Mouse (Mus musculus): Measurements from ENCODE around the gene Lilrb4a. TPM values are rescaled to one million over a fixed set of nuclear protein-coding genes. Genes with fewer than 3 reads are reported as not detected.

The Lilrb4a gene
- polyA plus RNA-seq, 1 experiment = 3.4 TPM

GRCm38 (mm10) chr10:51520021-51520420 is 29.3 kb downstream of the Lilrb4a start:
- no peaks in the 10 kb centered on the region; the same call in 1 of the 2 replicates for H3K4me1 ChIP-seq (replicated peaks; ENCODE audit: control insufficient read depth, insufficient read depth, low read length)
- H3K27ac ChIP-seq (ENCODE audit: control insufficient read depth, insufficient read depth, low read length) = no peak overlapping the region
- TF ChIP-seq POLR2A (IDR thresholded peaks at IDR 0.05; ENCODE audit: control insufficient read depth, extremely low read depth, insufficient read depth, low read length, poor library complexity) (no peak), CTCF (IDR thresholded peaks at IDR 0.05; ENCODE audit: borderline replicate concordance, control insufficient read depth, extremely low read depth, insufficient read depth, low read length, poor library complexity) (no peak)
- no peaks in the 10 kb centered on the region for H3K27me3 ChIP-seq (ENCODE audit: control insufficient read depth, insufficient read depth, low read length)
- H3K4me3 ChIP-seq (ENCODE audit: control insufficient read depth, insufficient read depth, low read length) = no peak overlapping the region
- DNase-seq = no peak
- no peaks in the 10 kb centered on the region for H3K36me3 ChIP-seq (ENCODE audit: control insufficient read depth, insufficient read depth, low read length)

GRCm38 (mm10) chr10:51521453-51521852 is 30.7 kb downstream of the Lilrb4a start:
- Histone ChIP-seq H3K4me1 (replicated peaks; ENCODE audit: control insufficient read depth, insufficient read depth, low read length) (no peaks in the 10 kb centered on the region; the same call in 1 of the 2 replicates), H3K4me3 (ENCODE audit: control insufficient read depth, insufficient read depth, low read length) (no peak overlapping the region)

GRCm38 (mm10) chr10:51526090-51526489 is 35.3 kb downstream of the Lilrb4a start:
- no peak for DNase-seq
- TF ChIP-seq POLR2A (IDR thresholded peaks at IDR 0.05; ENCODE audit: control insufficient read depth, extremely low read depth, insufficient read depth, low read length, poor library complexity) = no peak
- TF ChIP-seq CTCF (IDR thresholded peaks at IDR 0.05; ENCODE audit: borderline replicate concordance, control insufficient read depth, extremely low read depth, insufficient read depth, low read length, poor library complexity) = no peak
- Histone ChIP-seq H3K27me3 (ENCODE audit: control insufficient read depth, insufficient read depth, low read length) (no peaks in the 10 kb centered on the region), H3K4me1 (replicated peaks; ENCODE audit: control insufficient read depth, insufficient read depth, low read length) (no peaks in the 10 kb centered on the region; the same call in 1 of the 2 replicates), H3K4me3 (ENCODE audit: control insufficient read depth, insufficient read depth, low read length) (no peak overlapping the region), H3K27ac (ENCODE audit: control insufficient read depth, insufficient read depth, low read length) (no peak overlapping the region), H3K36me3 (ENCODE audit: control insufficient read depth, insufficient read depth, low read length) (no peaks in the 10 kb centered on the region)
- 64% methylated on average over 7 of the region's 7 CpGs for WGBS

More at GRCm38 (mm10) chr10:51521453-51521852, 30.7 kb downstream of the Lilrb4a start:
- Histone ChIP-seq H3K27me3 (ENCODE audit: control insufficient read depth, insufficient read depth, low read length) (no peaks in the 10 kb centered on the region), H3K27ac (ENCODE audit: control insufficient read depth, insufficient read depth, low read length) (no peak overlapping the region), H3K36me3 (ENCODE audit: control insufficient read depth, insufficient read depth, low read length) (no peaks in the 10 kb centered on the region)
- TF ChIP-seq CTCF (IDR thresholded peaks at IDR 0.05; ENCODE audit: borderline replicate concordance, control insufficient read depth, extremely low read depth, insufficient read depth, low read length, poor library complexity) (no peak), POLR2A (IDR thresholded peaks at IDR 0.05; ENCODE audit: control insufficient read depth, extremely low read depth, insufficient read depth, low read length, poor library complexity) (no peak)
- DNase-seq = no peak

- no peaks in the 10 kb centered on the region for H3K36me3 ChIP-seq (ENCODE audit: control insufficient read depth, insufficient read depth, low read length)
- 74% methylated on average over 4 of the region's 4 CpGs for WGBS
- no peak overlapping the region for H3K4me3 ChIP-seq (ENCODE audit: control insufficient read depth, insufficient read depth, low read length)
- H3K4me1 ChIP-seq (replicated peaks; ENCODE audit: control insufficient read depth, insufficient read depth, low read length) = no peaks in the 10 kb centered on the region; the same call in 1 of the 2 replicates
- H3K27me3 ChIP-seq (ENCODE audit: control insufficient read depth, insufficient read depth, low read length) = no peaks in the 10 kb centered on the region
- DNase-seq = no peak
- no peak for TF ChIP-seq POLR2A (IDR thresholded peaks at IDR 0.05; ENCODE audit: control insufficient read depth, extremely low read depth, insufficient read depth, low read length, poor library complexity)
- no peak for TF ChIP-seq CTCF (IDR thresholded peaks at IDR 0.05; ENCODE audit: borderline replicate concordance, control insufficient read depth, extremely low read depth, insufficient read depth, low read length, poor library complexity)
- no peak overlapping the region for H3K27ac ChIP-seq (ENCODE audit: control insufficient read depth, insufficient read depth, low read length)
Observed at GRCm38 (mm10) chr10:51526633-51527032, 35.9 kb downstream of the Lilrb4a start.

- no peaks in the 10 kb centered on the region for H3K36me3 ChIP-seq (ENCODE audit: control insufficient read depth, insufficient read depth, low read length)
- H3K27ac ChIP-seq (ENCODE audit: control insufficient read depth, insufficient read depth, low read length) = no peak overlapping the region
- TF ChIP-seq POLR2A (IDR thresholded peaks at IDR 0.05; ENCODE audit: control insufficient read depth, extremely low read depth, insufficient read depth, low read length, poor library complexity) = no peak
- TF ChIP-seq CTCF (IDR thresholded peaks at IDR 0.05; ENCODE audit: borderline replicate concordance, control insufficient read depth, extremely low read depth, insufficient read depth, low read length, poor library complexity) = no peak
- no peaks in the 10 kb centered on the region for H3K27me3 ChIP-seq (ENCODE audit: control insufficient read depth, insufficient read depth, low read length)
- H3K4me1 ChIP-seq (replicated peaks; ENCODE audit: control insufficient read depth, insufficient read depth, low read length) = no peaks in the 10 kb centered on the region; the same call in 1 of the 2 replicates
- H3K4me3 ChIP-seq (ENCODE audit: control insufficient read depth, insufficient read depth, low read length) = no peak overlapping the region
- no peak for DNase-seq
- 37% methylated on average over 8 of the region's 8 CpGs for WGBS
Observed at GRCm38 (mm10) chr10:51528840-51529434, 38.2 kb downstream of the Lilrb4a start.

GRCm38 (mm10) chr10:51529497-51529896 is 38.7 kb downstream of the Lilrb4a start:
- no peak for DNase-seq
- Histone ChIP-seq H3K4me1 (replicated peaks; ENCODE audit: control insufficient read depth, insufficient read depth, low read length) (no peaks in the 10 kb centered on the region; the same call in 1 of the 2 replicates), H3K27me3 (ENCODE audit: control insufficient read depth, insufficient read depth, low read length) (no peaks in the 10 kb centered on the region), H3K4me3 (ENCODE audit: control insufficient read depth, insufficient read depth, low read length) (no peak overlapping the region), H3K27ac (ENCODE audit: control insufficient read depth, insufficient read depth, low read length) (no peak overlapping the region), H3K36me3 (ENCODE audit: control insufficient read depth, insufficient read depth, low read length) (no peaks in the 10 kb centered on the region)
- 78% methylated on average over 3 of the region's 3 CpGs for WGBS
- TF ChIP-seq POLR2A (IDR thresholded peaks at IDR 0.05; ENCODE audit: control insufficient read depth, extremely low read depth, insufficient read depth, low read length, poor library complexity) (no peak), CTCF (IDR thresholded peaks at IDR 0.05; ENCODE audit: borderline replicate concordance, control insufficient read depth, extremely low read depth, insufficient read depth, low read length, poor library complexity) (no peak)
